Mouse (Mus musculus) lung, postnatal 36 days (tissue): Measurements from ENCODE around the gene Plin3.

Experiments used
- DNase-seq: peaks from one replicate; pipeline ENCODE4 v3.0.0; 2022; ENCODE audit warnings: mixed read lengths

Plin3 gene

DNA sequence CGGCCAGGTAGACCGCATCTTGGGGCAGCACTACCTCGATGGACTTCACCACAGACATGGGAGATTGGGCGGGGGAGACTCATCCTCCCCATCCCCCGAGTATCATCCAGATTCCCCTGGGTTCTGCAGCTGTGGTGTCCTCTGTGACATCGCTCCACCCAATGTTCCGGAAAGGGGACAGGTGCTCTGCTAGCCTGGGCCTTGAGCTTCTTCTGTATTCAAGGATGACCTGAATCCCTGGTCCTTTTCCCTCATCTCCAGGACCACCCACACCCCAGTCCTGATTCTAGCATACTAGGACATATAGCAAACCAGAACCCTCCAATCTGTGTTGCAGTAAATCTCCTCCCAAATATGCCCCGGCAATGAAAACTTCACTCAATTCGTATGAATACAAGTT, 7.5 kb upstream of the Plin3 start, which contains the start of gene Arrdc5:
TSS of gene Arrdc5 (minus strand) at position 101 of the 400 bp plus-strand sequence.
- no peak for DNase-seq

DNA sequence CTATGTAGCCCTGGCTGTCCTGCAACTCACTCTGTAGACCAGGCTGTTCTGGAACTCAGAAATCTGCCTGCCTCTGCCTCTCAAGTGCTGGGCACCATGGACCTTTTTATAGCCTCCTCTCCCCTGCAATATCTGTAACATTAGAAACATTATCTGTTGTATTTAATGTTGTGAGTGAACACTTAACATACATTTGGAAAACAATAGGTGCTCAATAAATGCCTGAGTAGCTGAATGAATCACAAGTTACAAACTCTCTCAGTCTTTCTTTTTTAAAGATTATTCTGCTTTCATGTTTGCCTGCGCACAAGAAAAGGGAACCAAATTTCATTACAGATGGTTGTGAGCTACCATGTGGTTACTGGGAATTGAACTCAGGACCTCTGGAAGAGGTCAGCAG, 5.6 kb upstream of the Plin3 start:
- DNase-seq, result no peak

DNA sequence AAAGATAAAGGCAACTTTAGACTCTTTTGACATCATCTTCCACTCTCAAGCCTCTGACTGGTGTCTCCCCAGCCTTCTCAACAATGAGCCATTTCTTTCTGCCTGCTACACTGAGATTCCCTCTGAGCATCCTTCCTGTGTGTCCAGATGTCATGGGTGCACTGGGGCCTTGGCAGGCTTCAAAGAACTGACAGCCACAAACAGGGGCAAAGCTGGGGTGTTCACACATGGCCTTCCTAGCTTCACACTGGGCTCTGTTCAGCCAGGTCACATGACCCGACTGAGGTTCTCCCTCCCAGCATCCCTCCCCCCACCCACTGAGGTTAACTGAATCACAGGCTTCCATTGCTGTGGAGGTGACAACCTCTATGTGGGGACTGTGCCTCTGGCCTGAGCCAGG, 3.5 kb upstream of the Plin3 start:
- no peak for DNase-seq

DNA sequence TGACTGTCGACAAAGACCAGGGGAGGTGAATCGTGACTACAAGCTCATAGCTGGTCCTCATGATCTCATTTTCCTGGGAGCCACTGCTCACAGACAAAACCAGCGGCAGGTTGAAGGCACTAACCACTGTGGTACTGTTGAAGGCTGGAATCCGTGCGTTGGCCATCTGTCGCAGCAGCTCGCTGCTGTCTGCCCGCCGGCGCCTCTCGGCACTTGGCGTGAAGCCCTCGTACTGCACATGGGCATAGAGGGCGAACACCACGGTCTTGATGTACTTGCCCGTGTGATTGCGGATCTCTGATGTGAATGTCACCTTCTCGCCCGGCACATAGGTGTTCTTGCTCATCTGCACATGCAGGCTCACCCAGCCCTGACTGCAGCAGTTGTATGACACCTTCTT, 1.6 kb upstream of the Plin3 start:
- DNase-seq, result no peak

DNA sequence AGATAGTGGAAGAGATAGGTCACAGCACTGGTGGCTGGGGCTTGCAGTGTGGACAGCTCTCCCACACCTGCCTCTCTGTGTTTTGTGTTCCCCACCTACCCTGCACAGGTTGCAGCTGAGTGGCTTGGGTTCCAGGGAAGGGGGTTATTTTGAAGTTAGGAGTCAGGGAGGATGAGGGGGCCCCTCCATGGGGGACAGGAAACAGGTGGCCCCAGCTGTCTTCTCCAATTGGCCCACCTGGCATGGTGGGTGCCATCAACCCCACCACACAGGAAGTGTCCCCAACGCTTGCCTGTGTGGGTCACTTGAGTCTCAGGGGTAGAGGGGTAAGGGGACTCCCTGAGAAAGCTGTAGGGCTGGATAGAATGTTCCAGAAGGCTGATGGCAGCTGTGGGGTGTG, 618 bp upstream of the Plin3 start:
- no peak for DNase-seq

DNA sequence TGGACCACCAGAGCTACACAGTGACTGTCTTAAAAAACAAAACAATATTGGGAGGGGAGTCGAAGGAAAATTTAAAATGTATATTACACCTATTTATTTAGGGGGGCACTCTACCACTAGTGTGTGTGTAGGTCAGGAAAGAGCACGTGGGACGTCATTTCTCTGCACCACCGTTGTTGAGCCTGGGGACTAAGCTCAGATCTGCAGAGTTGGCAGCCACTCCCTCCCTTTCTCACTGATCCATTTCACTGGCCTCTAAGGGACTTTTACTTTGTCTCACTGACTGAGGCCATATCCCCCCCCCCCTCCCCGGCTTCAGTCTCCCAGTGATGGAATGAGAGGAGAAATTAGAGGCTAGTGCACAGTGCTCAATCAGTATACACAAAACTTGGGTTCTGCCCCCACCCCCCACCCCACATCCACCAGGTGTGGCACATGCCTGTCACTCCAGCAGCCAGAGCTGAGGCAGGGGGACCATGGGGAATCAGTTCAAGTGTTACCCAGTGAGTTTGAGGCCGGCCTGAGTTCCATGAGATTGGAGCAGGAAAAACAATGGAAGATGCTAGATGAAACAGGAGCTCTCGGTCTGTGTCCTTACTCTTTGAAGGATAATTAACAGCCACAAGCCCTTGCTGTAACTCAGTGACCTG, 722 bp downstream of the Plin3 start:
- no peak for DNase-seq

DNA sequence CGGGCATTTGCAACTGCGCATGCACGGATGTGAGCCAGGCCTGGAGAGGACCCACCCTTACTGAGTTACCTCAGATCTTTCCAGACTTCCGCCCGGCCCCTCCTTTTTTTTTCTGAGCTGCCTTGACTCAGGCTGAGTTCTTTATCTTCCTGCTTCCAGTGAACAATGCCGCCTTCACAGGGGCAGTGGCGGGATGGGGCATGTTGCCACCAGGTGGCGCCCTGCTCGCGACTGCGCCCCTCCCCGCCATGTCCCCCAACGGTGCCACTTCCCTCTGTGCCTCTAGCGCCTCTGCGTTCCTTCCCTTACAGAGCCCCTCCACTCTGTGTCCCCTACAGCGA, 1.5 kb downstream of the Plin3 start:
- DNase-seq, result peak; percentile 96

DNA sequence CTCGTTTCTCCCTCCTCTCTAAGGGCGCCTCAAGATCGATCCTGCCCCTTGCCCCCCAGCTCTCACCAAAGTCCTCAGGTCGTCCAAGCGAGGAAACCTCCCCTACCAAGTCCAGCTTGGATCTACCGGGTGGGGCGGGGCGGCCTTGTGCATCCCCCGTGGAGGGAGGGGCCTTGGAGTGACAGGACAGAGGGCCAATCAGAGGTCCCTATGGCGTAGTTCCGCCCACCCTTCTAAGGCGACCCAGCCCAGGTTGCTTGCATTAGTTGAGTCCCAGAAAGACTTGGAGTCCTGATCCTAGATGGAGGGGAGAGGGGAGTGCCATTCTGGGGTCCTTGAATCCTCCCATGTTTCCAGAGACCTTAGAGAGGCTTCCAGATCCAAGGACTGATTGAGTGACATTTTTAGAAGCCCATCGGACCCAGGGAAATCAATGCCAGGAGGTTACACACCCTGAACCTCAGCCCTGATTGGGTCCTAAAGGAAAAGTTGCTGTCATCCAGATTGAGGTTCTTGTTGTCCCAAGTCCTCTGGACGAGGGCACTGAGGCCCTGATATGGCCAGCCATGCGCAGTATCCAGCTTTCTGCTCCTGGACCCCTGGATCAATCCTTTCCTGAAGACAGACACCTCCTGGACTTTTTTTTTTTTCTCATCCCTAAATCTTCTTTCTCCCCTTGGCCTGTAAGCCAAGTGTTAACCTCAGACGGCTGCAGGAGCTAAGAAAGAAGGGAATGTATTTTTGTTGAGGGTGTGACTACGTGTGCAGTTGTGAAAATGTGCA, 2.1 kb downstream of the Plin3 start:
- DNase-seq, result peak; percentile 98

DNA sequence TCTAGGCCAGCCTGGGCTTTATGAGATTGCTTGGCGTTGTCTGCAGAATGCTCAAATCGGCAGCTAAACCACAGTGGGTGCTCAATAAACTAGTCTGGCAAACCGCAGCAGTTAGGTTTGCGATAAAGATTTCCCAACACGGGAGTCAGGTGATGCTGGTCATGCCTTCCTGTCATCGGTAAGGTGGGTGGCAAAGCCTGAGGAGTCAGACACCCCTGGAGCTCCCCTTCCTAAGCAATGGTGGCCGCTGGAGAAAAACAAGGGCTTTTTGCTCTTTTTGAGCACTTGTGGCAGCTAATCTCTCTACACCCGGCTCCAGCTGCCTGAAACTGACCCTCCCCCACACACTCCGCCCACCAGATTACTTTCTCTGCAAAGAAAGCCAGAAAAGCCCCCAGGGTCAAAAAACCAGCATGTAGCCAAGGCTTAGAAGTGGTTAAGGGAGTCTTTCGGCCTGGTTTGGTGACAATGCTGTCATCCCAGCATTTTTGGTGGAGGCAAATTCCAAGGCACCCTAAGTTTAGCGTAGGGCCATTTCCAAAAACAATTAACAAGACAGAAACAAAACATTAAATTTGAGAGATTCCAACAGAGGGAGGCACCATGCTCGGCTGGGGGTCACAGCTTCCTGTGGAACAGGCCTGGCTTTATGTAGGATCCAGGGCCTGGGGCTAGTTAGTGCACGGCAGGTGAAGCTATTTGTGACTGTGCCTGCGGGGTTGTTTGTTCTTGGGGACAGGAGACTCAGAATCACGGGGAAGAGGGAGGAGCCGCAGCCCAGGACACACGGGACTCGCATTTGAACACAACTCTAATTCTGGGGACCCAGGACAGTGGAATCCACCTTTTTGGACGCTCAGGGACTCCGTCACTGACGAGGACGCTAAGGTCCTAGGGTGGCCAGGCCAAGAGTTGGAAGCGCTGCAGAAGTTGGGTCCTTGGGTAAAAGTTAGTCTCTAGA, 3.0 kb downstream of the Plin3 start:
- DNase-seq, result peak; percentile 78

DNA sequence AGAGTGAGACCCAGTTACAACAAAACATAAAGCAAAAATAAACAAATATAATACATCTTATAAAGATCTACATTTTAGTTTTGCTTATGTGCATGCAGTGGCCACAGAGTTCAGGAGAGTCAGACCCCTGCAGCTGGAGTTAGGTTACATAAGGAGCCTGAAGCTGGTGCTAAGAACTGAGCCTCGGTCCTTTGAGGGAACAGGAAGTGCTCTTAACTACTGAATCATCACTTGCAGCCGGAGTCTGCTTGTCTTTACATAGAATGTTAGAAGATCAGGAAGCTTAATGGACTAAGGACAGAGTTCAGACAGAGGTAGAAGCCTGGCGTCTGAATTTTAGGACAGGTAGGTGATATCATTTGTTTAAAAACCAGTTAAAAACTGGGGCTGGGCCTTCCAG, 3.8 kb downstream of the Plin3 start:
- DNase-seq, result no peak

DNA sequence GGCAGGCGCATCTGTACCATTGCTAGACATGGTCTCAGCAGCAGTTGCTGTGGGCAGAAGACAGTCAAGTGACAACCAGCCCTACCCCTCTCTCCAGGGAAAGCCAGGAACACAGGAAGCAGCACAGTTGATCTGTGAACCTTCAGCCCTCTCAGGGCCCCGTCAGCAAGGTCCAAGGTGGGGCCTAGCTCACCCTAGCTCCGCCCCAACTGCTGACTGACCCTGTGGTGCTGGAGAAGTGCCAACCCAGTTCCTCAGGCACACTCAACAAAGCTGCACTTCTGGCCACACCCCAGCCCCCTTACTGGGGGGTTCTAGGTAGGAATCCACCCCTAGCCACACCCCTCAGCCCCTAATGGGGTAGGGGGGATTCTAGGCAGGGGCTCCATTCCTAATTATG, 4.8 kb downstream of the Plin3 start:
- DNase-seq, result peak; percentile 67

DNA sequence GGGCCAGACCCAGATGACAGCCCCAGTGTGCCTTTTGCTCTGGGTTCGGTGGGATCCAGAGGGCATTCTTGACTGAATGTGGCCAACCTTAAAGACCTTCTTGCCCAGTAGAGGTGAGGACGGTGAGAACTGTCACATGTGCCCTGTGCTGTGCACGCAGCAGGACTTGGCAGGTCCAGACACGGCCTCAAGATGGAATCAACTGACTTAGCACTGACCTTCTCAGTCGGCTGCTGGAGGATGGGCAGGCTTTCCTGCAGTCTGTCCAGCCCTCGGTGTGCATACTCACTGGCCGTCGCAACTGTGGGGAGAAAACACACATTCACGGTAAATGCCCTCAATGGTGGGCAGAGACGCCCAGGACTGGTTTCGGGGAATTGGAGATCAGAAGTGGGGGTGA, 6.7 kb downstream of the Plin3 start:
- DNase-seq, result no peak

DNA sequence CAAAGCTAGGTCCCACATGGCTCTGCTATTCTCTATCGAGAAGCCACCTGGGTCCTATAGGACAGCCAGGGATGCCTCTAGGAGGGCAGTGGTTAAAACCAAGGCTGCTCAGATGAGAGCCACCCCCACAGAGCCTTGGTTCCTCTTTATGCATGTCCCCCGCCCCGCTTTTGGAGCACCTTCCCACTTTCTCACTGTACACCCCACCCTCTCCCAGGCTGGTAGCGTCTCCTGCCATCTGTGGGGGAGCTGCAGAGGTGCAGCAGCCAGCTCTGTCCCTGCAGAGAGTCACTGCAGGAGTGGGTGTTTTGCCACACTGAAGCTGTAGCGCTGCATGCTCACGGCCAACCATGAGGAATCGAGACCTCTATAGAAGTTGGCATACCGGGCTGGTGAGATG, 9.4 kb downstream of the Plin3 start:
- peak; percentile 40 for DNase-seq

DNA sequence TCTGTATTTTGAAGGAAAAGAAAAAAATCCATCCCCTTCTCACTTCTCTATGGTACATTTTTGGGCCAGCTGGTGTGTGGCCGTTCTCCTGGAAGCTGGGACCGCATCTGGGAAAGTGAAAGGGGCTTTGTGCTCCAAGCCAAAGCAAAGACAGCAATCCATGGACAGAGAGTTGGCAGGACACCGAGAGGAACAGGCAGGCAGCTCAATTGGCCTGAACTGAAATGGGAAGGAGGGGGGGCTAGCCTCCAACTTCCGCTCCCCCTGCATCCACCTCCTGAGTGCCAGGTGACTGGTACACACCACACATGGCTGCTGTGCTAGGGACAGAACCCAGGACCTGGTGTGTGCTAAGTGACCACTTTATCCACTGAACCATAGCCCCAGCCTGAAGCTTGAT, 9.9 kb downstream of the Plin3 start:
- DNase-seq, result no peak

DNA sequence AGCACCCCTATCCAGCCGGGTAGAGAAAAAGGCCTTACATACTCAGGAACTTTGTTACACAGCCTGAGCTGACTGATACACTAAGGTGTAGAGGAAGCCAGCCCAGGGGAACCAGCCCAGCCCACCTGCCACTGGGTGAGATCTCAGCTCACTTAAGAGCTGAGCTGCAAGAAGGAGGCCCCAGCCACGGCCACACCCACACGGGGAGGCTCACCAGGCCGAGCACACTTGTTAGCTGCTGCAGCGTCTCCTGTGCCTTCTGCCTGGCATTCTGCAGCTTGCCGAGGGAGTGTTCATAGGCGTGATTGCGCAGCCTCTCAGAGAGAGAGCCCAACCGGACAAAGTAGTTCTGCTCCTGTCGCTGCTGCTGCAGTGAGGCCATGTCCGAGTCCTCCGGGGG, 11.5 kb downstream of the Plin3 start:
- no peak for DNase-seq

DNA sequence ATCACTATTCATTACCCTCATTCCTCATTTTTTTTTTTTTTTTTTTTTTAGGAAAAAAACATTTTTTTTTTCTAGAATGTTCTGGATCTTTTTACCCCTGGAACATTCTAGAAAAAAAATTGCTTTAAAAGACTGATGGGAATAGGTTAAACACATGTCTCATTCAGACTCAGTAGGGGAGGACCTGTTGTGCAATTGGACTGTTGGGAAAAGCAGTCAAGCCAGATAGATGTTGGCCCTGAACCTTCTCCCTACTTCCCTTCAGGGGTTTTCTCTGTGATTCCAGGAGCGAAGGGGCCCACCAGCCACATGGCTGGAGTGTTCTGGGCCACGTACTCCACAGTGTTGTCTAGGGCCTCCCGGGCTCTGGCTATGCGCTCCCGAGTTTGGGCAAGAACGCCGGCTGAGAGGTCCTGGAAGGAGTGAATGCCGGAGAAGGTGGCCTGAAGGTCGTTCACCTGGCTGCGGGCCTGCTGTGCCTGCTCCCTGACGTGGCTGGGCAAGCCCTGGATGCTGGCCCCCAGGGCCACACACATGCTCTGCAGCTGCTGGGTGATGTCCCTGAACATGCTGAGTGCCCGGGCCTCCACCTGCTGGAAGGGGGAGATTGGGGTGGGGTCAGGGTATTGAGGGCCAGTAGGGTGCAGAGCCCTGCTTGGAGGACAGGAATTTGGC, 13.1 kb downstream of the Plin3 start:
- DNase-seq, result no peak

DNA sequence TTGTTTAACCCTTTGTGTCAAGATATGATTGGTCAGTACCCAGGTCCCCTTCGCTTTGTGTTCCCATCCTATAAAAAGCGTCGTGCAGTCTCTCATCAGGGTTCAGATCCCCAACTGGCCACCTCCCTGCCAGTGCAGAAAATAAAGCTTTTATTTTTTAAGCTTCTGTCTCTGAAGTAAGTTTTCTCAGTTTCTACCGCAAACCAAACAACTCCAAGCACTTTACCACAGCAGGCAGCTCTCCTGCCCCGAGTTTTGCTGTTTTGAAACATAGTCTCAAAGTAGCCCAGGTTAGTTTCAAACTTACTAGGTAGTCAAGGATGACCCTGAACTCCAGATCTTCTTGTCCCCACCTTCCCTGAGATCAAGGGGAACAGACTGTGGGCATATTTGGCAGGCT, 14.3 kb downstream of the Plin3 start:
- DNase-seq, result no peak

DNA sequence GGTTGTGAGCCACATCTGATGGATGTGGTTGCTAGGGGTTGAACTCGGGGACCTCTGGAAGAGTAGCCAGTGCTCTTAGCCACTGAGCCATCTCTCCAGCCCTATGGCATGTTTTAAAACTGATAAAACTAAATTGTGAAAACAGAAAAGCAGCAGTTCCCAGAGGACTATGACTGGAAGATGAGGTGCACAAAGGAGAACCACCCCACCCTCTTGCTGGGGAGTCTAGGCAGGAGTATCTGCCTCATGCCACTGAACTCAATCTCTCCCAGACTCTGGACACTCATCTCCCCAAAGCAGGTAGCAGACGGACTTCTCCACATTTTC, 15.1 kb downstream of the Plin3 start:
- DNase-seq, result no peak

DNA sequence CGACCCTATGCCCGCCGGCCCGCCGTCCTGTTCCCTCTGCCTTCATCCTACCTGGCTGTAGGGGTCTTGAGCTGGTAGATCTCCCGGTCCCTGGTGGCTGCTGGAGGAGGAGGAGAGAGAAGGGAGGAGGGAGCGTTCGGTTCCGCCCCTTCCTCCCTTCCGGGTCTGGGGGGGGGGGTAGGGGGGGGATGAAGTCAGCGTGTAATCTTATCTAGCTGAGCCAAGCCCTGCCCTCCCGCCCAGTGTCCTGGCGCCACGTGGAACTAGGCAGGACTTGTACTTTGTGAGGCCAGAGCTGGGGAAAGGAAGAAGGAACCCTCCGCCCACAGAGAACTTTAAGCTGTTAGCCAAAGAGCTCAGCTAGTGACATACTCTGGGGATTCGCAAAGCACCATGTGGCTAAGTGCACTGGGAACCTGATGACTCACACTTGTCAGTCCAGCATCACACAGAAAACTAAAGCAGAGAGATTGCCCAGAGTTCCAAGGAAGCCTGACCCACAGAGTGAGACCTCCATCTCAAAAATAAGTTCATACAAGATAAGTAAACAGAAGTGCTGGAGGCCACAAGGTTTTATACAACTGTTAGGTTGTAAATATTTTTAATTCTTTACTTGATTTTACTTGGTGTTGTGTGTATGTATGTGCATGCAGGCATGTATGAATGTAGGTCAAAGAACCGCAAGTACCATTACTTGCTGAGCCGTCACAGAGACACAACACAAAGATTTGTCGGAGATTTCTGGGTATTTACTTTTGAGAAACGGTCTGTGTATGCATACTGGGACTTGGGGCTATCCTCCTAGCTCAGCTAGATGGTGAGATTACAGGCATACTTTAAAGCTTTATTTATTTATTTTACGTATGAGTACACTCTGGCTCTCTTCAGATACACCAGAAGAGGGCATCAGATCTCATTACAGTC, 15.8 kb downstream of the Plin3 start, which contains the start of gene Ticam1:
TSS of gene Ticam1 (minus strand) at position 144 of the 924 bp plus-strand sequence.
- DNase-seq, result peak; percentile 97

DNA sequence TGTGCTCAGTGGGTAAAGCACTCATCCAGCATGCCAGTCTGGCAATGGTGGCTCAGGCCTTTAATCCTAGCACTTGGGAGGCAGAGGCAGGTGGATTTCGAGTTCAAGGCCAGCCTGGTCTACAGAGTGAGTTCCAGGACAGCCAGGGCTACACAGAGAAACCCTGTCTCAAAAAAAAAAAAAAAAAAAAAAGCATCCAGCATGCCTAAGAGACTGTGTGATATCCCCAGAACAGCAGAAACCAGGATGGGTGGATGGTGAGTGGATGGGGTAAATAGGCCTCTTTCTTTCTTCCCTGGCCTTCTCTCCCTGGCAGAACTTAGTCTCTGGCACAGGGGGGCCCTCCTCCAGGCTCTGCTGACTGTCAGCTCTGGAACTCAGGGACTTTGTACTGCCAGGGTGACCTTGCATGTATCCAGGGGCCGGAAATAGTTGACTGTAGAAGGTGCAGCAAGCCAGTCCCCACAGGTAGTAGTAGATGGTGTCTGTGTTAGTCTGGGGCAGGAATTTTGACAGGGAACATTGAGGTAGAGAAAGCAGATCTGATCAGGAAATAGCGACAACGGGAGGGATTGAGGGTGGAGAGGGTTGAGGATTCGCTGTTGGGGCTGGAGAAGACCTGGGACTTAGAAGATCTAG, 16.7 kb downstream of the Plin3 start:
- DNase-seq, result no peak

DNA sequence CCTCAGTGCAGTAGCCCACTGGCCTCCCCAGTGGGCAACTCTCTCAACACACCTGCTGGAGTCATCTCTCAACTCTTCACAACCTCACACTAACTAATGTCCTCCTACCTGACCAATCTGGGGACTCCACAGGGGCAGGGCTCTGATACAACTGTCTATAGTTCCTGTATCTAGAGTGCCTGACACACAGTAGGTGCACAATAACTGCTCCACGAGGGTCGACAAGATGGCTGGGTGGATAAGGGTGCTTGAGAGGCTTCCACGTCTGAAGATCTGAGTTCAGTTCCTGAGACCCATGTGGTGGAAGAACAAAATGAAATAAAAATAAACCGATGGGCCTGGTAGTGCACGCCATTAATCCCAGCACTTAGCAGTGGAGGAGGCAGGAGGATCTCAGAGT, 18.7 kb downstream of the Plin3 start:
- no peak for DNase-seq
